Mouse (Mus musculus): ENCODE measurements at regions not wholly inside any gene's neighbourhood (a gene's known extent, or its start where the extent isn't known, plus 50 kb on each side); places are given as distances from the start of the nearest gene placed in this dataset.

- TF ChIP-seq GATA1 (IDR thresholded peaks at IDR 0.05; ENCODE audit: borderline replicate concordance, low read length) (no peak), FLI1 (IDR thresholded peaks at IDR 0.05; ENCODE audit: low read length) (no peak)
These were observed 63.6 kb upstream of the Rpl10-ps3 start for GRCm38 (mm10) chr9:50408396-50408795.

All from megakaryocyte, embryonic 14.5 days (primary cell).